Mouse (Mus musculus): ENCODE data around the gene Fbxl18. TPM values are rescaled to one million over a fixed set of nuclear protein-coding genes. Genes with fewer than 3 reads are reported as not detected.
A peak's percentile ranks its signal among the peaks of the same experiment; 100 is the strongest.

The Fbxl18 gene
- polyA plus RNA-seq, 1 experiment from 2014 or later = 7.2 TPM

- H3K9me3 ChIP-seq (ENCODE audit: control insufficient read depth, low read length) = no peaks in the 10 kb centered on the region
- under 1% methylated on average over 41 of the region's 41 CpGs for WGBS
- H3K36me3 ChIP-seq (ENCODE audit: control insufficient read depth, insufficient read depth, low read length) = peaks cover 41% of the 10 kb centered on the region
- H3K9ac ChIP-seq (ENCODE audit: low read length) = peak within 1 kb of the TSS; percentile 100
- H3K4me3 ChIP-seq (ENCODE audit: control insufficient read depth in 1 of 2, insufficient read depth in 1 of 2, low read depth in 1 of 2, low read length in 2 of 2) = peak within 1 kb of the TSS; percentile 77 to 100
- H3K27ac ChIP-seq (replicated peaks in 1 of 2; ENCODE audit: control insufficient read depth in 1 of 2, insufficient read depth in 1 of 2, low read depth in 2 of 2, low read length in 2 of 2) = peak within 1 kb of the TSS; percentile 100
- H3K4me2 ChIP-seq (ENCODE audit: low read length) = peak within 1 kb of the TSS; percentile 91
- ATAC-seq (ENCODE audit: insufficient number of reproducible peaks, insufficient read depth, low FRiP score, low read depth) = peak; percentile 45
- H3K27me3 ChIP-seq (ENCODE audit: control insufficient read depth, insufficient read depth, low read length) = no peaks in the 10 kb centered on the region
- H3K4me1 ChIP-seq (ENCODE audit: control insufficient read depth in 2 of 2, insufficient read depth in 2 of 2, low read length in 2 of 2) = peaks cover 35 to 47% of the 10 kb centered on the region in 2 experiments
Observed at GRCm38 (mm10) chr5:142906532-142907047, 11.4 kb upstream of the Fbxl18 start, which contains the start of gene Actb. TSS of gene Actb (minus strand) at chr5:142906754.

GRCm38 (mm10) chr5:142905725-142906531, 10.7 kb upstream of the Fbxl18 start:
- Histone ChIP-seq H3K9me3 (ENCODE audit: control insufficient read depth, low read length) (no peaks in the 10 kb centered on the region), H3K9ac (ENCODE audit: low read length) (peak overlapping the region; percentile 100), H3K36me3 (ENCODE audit: control insufficient read depth, insufficient read depth, low read length) (peaks cover 48% of the 10 kb centered on the region), H3K27me3 (ENCODE audit: control insufficient read depth, insufficient read depth, low read length) (no peaks in the 10 kb centered on the region), H3K27ac (replicated peaks in 1 of 2; ENCODE audit: control insufficient read depth in 1 of 2, insufficient read depth in 1 of 2, low read depth in 2 of 2, low read length in 2 of 2) (peak overlapping the region; percentile 99 to 100), H3K4me3 (ENCODE audit: control insufficient read depth in 1 of 2, insufficient read depth in 1 of 2, low read depth in 1 of 2, low read length in 2 of 2) (peak overlapping the region; percentile 77 to 100), H3K4me1 (ENCODE audit: control insufficient read depth in 2 of 2, insufficient read depth in 2 of 2, low read length in 2 of 2) (peaks cover 35 to 47% of the 10 kb centered on the region in 2 experiments), H3K4me2 (ENCODE audit: low read length) (peak overlapping the region; percentile 91)
- under 1% methylated on average over 84 of the region's 84 CpGs for WGBS
- ATAC-seq (ENCODE audit: insufficient number of reproducible peaks, insufficient read depth, low FRiP score, low read depth) = peak; percentile 86

GRCm38 (mm10) chr5:142905038-142905695, 9.9 kb upstream of the Fbxl18 start:
- H3K4me1 ChIP-seq (ENCODE audit: control insufficient read depth in 2 of 2, insufficient read depth in 2 of 2, low read length in 2 of 2) = peaks cover 33 to 44% of the 10 kb centered on the region in 2 experiments
- H3K4me2 ChIP-seq (ENCODE audit: low read length) = peak overlapping the region; percentile 91
- H3K4me3 ChIP-seq (ENCODE audit: control insufficient read depth in 1 of 2, insufficient read depth in 1 of 2, low read depth in 1 of 2, low read length in 2 of 2) = peak overlapping the region; percentile 77 to 100
- peaks cover 56% of the 10 kb centered on the region for H3K36me3 ChIP-seq (ENCODE audit: control insufficient read depth, insufficient read depth, low read length)
- H3K9me3 ChIP-seq (ENCODE audit: control insufficient read depth, low read length) = no peaks in the 10 kb centered on the region
- ATAC-seq (ENCODE audit: insufficient number of reproducible peaks, insufficient read depth, low FRiP score, low read depth) = 0 out of 2 replicates have a peak, but pooled peaks have one; percentile 0
- peak overlapping the region; percentile 100 for H3K9ac ChIP-seq (ENCODE audit: low read length)
- no peaks in the 10 kb centered on the region for H3K27me3 ChIP-seq (ENCODE audit: control insufficient read depth, insufficient read depth, low read length)
- under 1% methylated on average over 27 of the region's 27 CpGs for WGBS
- H3K27ac ChIP-seq (replicated peaks in 1 of 2; ENCODE audit: control insufficient read depth in 1 of 2, insufficient read depth in 1 of 2, low read depth in 2 of 2, low read length in 2 of 2) = peak overlapping the region; percentile 99 to 100

GRCm38 (mm10) chr5:142904208-142905037, 9.2 kb upstream of the Fbxl18 start:
- H3K4me2 ChIP-seq (ENCODE audit: low read length) = peak overlapping the region; percentile 91
- no peaks in the 10 kb centered on the region for H3K9me3 ChIP-seq (ENCODE audit: control insufficient read depth, low read length)
- 44% methylated on average over 19 of the region's 19 CpGs for WGBS
- H3K27me3 ChIP-seq (ENCODE audit: control insufficient read depth, insufficient read depth, low read length) = no peaks in the 10 kb centered on the region
- H3K27ac ChIP-seq (replicated peaks in 1 of 2; ENCODE audit: control insufficient read depth in 1 of 2, insufficient read depth in 1 of 2, low read depth in 2 of 2, low read length in 2 of 2) = peak overlapping the region; percentile 99 to 100
- ATAC-seq (ENCODE audit: insufficient number of reproducible peaks, insufficient read depth, low FRiP score, low read depth) = no peak
- H3K36me3 ChIP-seq (ENCODE audit: control insufficient read depth, insufficient read depth, low read length) = peaks cover 62% of the 10 kb centered on the region
- peak overlapping the region; percentile 100 for H3K9ac ChIP-seq (ENCODE audit: low read length)
- H3K4me3 ChIP-seq (ENCODE audit: control insufficient read depth in 1 of 2, insufficient read depth in 1 of 2, low read depth in 1 of 2, low read length in 2 of 2) = peak overlapping the region; percentile 77 to 100
- H3K4me1 ChIP-seq (ENCODE audit: control insufficient read depth in 2 of 2, insufficient read depth in 2 of 2, low read length in 2 of 2) = peaks cover 25 to 37% of the 10 kb centered on the region in 2 experiments

GRCm38 (mm10) chr5:142903470-142904207, 8.4 kb upstream of the Fbxl18 start:
- no peaks in the 10 kb centered on the region for H3K27me3 ChIP-seq (ENCODE audit: control insufficient read depth, insufficient read depth, low read length)
- H3K4me3 ChIP-seq (ENCODE audit: control insufficient read depth in 1 of 2, insufficient read depth in 1 of 2, low read depth in 1 of 2, low read length in 2 of 2) = peak overlapping the region; percentile 77 to 100
- H3K4me2 ChIP-seq (ENCODE audit: low read length) = peak overlapping the region; percentile 91
- H3K9me3 ChIP-seq (ENCODE audit: control insufficient read depth, low read length) = no peaks in the 10 kb centered on the region
- peak overlapping the region; percentile 100 for H3K9ac ChIP-seq (ENCODE audit: low read length)
- WGBS = 62% methylated on average over 14 of the region's 14 CpGs
- peaks cover 69% of the 10 kb centered on the region for H3K36me3 ChIP-seq (ENCODE audit: control insufficient read depth, insufficient read depth, low read length)
- H3K4me1 ChIP-seq (ENCODE audit: control insufficient read depth in 2 of 2, insufficient read depth in 2 of 2, low read length in 2 of 2) = peaks cover 17 to 29% of the 10 kb centered on the region in 2 experiments
- no peak for ATAC-seq (ENCODE audit: insufficient number of reproducible peaks, insufficient read depth, low FRiP score, low read depth)
- H3K27ac ChIP-seq (replicated peaks in 1 of 2; ENCODE audit: control insufficient read depth in 1 of 2, insufficient read depth in 1 of 2, low read depth in 2 of 2, low read length in 2 of 2) = peak overlapping the region; percentile 99 to 100; a peak in 3 of 4 replicates

GRCm38 (mm10) chr5:142902506-142903314, 7.5 kb upstream of the Fbxl18 start:
- no peaks in the 10 kb centered on the region for H3K9me3 ChIP-seq (ENCODE audit: control insufficient read depth, low read length)
- peak overlapping the region; percentile 56 for H3K9ac ChIP-seq (ENCODE audit: low read length)
- no peak for ATAC-seq (ENCODE audit: insufficient number of reproducible peaks, insufficient read depth, low FRiP score, low read depth)
- peak overlapping the region in 1 of 2 experiments; percentile 3; a peak in 1 of 4 replicates for H3K4me3 ChIP-seq (ENCODE audit: control insufficient read depth in 1 of 2, insufficient read depth in 1 of 2, low read depth in 1 of 2, low read length in 2 of 2)
- peak overlapping the region; percentile 91 for H3K4me2 ChIP-seq (ENCODE audit: low read length)
- H3K27ac ChIP-seq (replicated peaks in 1 of 2; ENCODE audit: control insufficient read depth in 1 of 2, insufficient read depth in 1 of 2, low read depth in 2 of 2, low read length in 2 of 2) = peak overlapping the region; percentile 50 to 70
- H3K27me3 ChIP-seq (ENCODE audit: control insufficient read depth, insufficient read depth, low read length) = no peaks in the 10 kb centered on the region
- 36% methylated on average over 5 of the region's 5 CpGs for WGBS
- peaks cover 74% of the 10 kb centered on the region for H3K36me3 ChIP-seq (ENCODE audit: control insufficient read depth, insufficient read depth, low read length)
- H3K4me1 ChIP-seq (ENCODE audit: control insufficient read depth in 2 of 2, insufficient read depth in 2 of 2, low read length in 2 of 2) = peaks cover 9 to 20% of the 10 kb centered on the region in 2 experiments

Data from heart, embryonic 14.5 days (tissue).